Mouse (Mus musculus): ENCODE results near the gene Vezf1. TPM values are rescaled to one million over a fixed set of nuclear protein-coding genes. Genes with fewer than 3 reads are reported as not detected.

Vezf1 gene
- total RNA-seq, 2 experiments from 2014 or later, result 27.8 to 28.3 TPM

GRCm38 (mm10) chr11:88045878-88046277, 22.2 kb upstream of the Vezf1 start:
- Histone ChIP-seq H3K27ac (no peak overlapping the region), H3K4me3 (no peak overlapping the region)
- intact Hi-C loops (cut with DNase I), result no loop called here
- no peak for DNase-seq (ENCODE audit: extremely low spot score in 1 of 2, low spot score in 2 of 2)
- no peak for TF ChIP-seq CTCF (IDR thresholded peaks at IDR 0.05)

GRCm38 (mm10) chr11:88046323-88046937, 21.6 kb upstream of the Vezf1 start:
- no peak for TF ChIP-seq CTCF (IDR thresholded peaks at IDR 0.05)
- Histone ChIP-seq H3K4me3 (peak overlapping the region; percentile 100), H3K27ac (peak overlapping the region; percentile 98)
- DNase-seq (ENCODE audit: extremely low spot score in 1 of 2, low spot score in 2 of 2), result no peak
- intact Hi-C loops (cut with DNase I), result no loop called here

- intact Hi-C loops (cut with DNase I), result loop anchor here (1.0 kb wide), 1 partner anchor 60 kb away; the partner anchor contains the start of gene Dynll2
- DNase-seq (ENCODE audit: extremely low spot score in 1 of 2, low spot score in 2 of 2), result peak; percentile 96 to 97
- peak within 1 kb of the TSS; percentile 98 for H3K27ac ChIP-seq
- no peak for TF ChIP-seq CTCF (IDR thresholded peaks at IDR 0.05)
- peak within 1 kb of the TSS; percentile 100 for H3K4me3 ChIP-seq
These were observed 20.9 kb upstream of the Vezf1 start, which contains the start of gene Srsf1 for GRCm38 (mm10) chr11:88046944-88047794. Gene Srsf1, plus strand, starts transcription at chr11:88047373.

GRCm38 (mm10) chr11:88047871-88048531, 20.1 kb upstream of the Vezf1 start:
- peak overlapping the region; percentile 100 for H3K4me3 ChIP-seq
- TF ChIP-seq CTCF (IDR thresholded peaks at IDR 0.05), result no peak
- intact Hi-C loops (cut with DNase I), result loop anchor here (1.0 to 2.0 kb wide), 3 partner anchors 21 to 73 kb away; partner anchors contain the start of genes Dynll2 and Vezf1
- DNase-seq (ENCODE audit: extremely low spot score in 1 of 2, low spot score in 2 of 2), result peak; percentile 76 to 77
- peak overlapping the region; percentile 98 for H3K27ac ChIP-seq

- no peak for TF ChIP-seq CTCF (IDR thresholded peaks at IDR 0.05)
- DNase-seq (ENCODE audit: extremely low spot score in 1 of 2, low spot score in 2 of 2), result no peak
- Histone ChIP-seq H3K27ac (no peak overlapping the region; the same call in 1 of the 2 replicates), H3K4me3 (peak overlapping the region; percentile 100)
- intact Hi-C loops (cut with DNase I), result loop anchor here (2.0 kb wide), 2 partner anchors 20 to 74 kb away; partner anchors contain the start of gene Vezf1
These were observed 19.0 kb upstream of the Vezf1 start for GRCm38 (mm10) chr11:88048961-88049670.

- Histone ChIP-seq H3K27ac (no peak overlapping the region), H3K4me3 (peak overlapping the region; percentile 100)
- no peak for TF ChIP-seq CTCF (IDR thresholded peaks at IDR 0.05)
- intact Hi-C loops (cut with DNase I), result loop anchor here (2.0 kb wide), 2 partner anchors 19 to 75 kb away; partner anchors contain the start of gene Vezf1
- DNase-seq (ENCODE audit: extremely low spot score in 1 of 2, low spot score in 2 of 2), result no peak
These were observed 18.3 kb upstream of the Vezf1 start for GRCm38 (mm10) chr11:88049732-88050131.

- intact Hi-C loops (cut with DNase I), result no loop called here
- TF ChIP-seq CTCF (IDR thresholded peaks at IDR 0.05), result no peak
- no peak overlapping the region for H3K4me3 ChIP-seq
- no peak for DNase-seq (ENCODE audit: extremely low spot score in 1 of 2, low spot score in 2 of 2)
- no peak overlapping the region for H3K27ac ChIP-seq
These were observed 15.4 kb upstream of the Vezf1 start for GRCm38 (mm10) chr11:88052638-88053037.

GRCm38 (mm10) chr11:88053821-88054220, 14.3 kb upstream of the Vezf1 start:
- Histone ChIP-seq H3K4me3 (no peak overlapping the region), H3K27ac (no peak overlapping the region)
- TF ChIP-seq CTCF (IDR thresholded peaks at IDR 0.05), result no peak
- DNase-seq (ENCODE audit: extremely low spot score in 1 of 2, low spot score in 2 of 2), result no peak
- intact Hi-C loops (cut with DNase I), result no loop called here

GRCm38 (mm10) chr11:88054589-88054988, 13.5 kb upstream of the Vezf1 start:
- Histone ChIP-seq H3K27ac (no peak overlapping the region), H3K4me3 (no peak overlapping the region)
- intact Hi-C loops (cut with DNase I), result no loop called here
- peak in 1 of 2 experiments; percentile 27 for DNase-seq (ENCODE audit: extremely low spot score in 1 of 2, low spot score in 2 of 2)
- TF ChIP-seq CTCF (IDR thresholded peaks at IDR 0.05), result peak; percentile 78

GRCm38 (mm10) chr11:88055777-88056176, 12.3 kb upstream of the Vezf1 start:
- TF ChIP-seq CTCF (IDR thresholded peaks at IDR 0.05), result no peak
- intact Hi-C loops (cut with DNase I), result no loop called here
- H3K27ac ChIP-seq, result no peak overlapping the region
- H3K4me3 ChIP-seq, result no peak overlapping the region
- no peak for DNase-seq (ENCODE audit: extremely low spot score in 1 of 2, low spot score in 2 of 2)

GRCm38 (mm10) chr11:88057788-88058187, 10.3 kb upstream of the Vezf1 start:
- no peak overlapping the region for H3K27ac ChIP-seq

More at GRCm38 (mm10) chr11:88057788-88058187, 10.3 kb upstream of the Vezf1 start:
- no peak overlapping the region for H3K4me3 ChIP-seq
- TF ChIP-seq CTCF (IDR thresholded peaks at IDR 0.05), result peak; percentile 10
- intact Hi-C loops (cut with DNase I), result loop anchor here (2.0 kb wide), 1 partner anchor 139 kb away; no protein-coding TSS in a partner anchor
- DNase-seq (ENCODE audit: extremely low spot score in 1 of 2, low spot score in 2 of 2), result no peak
